Mouse (Mus musculus) right cerebral cortex, postnatal 10 days (tissue): ENCODE measurements around the gene Fgf12.

Experiments
- DNase-seq, 2 experiments: peaks; one replicate each; pipeline ENCODE4 v3.0.0; 2021; ENCODE audit warnings: low spot score in 2 of 2

The Fgf12 gene

DNA sequence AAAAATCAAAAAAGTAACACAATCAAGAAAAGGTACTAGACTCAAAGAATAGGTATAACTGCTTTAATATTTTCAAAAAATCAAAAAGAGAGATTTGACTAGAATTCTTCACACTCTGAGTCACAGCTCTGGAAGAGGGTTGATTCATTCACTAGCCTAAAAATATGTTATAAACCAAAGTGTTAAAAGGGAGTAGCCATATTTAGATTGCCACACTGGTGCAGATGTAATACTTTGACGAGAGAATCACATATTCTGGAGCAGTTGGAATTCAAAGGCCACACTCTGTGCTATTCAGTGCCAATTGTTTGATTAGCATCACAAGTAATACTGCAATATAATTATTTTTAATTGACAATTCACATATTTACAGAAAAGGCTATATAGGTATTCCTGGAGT lies 416.2 kb downstream of the Fgf12 start:
- DNase-seq: no peak

DNA sequence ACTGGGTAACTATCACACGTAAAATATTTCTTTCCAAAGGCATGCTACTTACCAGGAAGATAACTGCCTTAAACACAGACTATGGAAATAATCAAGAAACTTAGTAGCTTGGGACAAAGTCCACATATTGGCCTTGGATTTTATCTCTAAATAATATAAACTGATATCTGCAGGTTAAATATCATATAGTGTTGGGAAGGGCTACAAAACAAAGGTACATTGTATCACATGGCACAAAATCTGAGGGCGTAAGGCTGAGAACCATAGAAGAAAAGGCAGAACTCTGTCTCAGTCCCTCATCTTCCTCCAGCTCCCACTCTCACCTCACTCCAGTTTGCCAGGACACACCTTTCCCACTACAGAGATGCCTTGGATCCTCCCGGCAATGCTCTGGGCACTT lies 417.8 kb downstream of the Fgf12 start:
- DNase-seq: no peak

DNA sequence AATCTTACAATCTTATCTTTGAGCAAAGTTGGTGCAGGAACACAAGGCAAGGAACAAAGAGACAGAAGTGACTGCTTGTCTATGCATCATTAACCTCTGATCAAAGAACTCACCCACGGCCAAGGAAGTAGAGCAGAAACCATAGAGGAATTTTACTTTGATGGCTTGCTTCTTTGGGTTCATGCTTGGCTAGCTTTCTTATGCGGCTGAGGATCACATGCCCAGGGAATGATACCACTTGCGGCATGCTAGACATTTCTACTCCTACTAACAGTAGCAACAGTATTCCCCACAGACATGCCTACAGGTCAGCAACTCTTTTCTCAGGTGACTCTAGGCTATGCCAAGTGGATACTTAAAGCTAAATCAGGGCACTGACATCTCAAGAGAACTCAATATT lies 429.3 kb downstream of the Fgf12 start:
- no peak for DNase-seq

DNA sequence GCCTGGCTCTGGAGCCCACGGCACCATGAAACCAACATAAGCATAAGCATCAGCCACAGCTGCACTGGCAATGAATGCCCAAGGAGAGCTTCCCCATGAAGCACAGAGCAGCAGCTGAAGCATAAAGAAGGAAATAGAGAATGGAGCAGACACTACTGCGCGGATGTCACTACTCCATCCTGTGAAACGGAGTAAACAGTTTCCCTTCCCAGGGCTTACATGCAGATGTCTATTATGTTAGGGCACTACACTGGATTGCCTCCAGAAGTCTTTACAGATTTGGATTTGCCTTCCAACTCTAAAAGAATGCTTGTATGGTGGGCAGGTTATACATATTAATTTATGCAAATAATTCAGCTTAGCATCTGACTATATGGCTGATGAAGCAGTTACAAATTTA lies 441.2 kb downstream of the Fgf12 start:
- DNase-seq: peak in 1 of 2 experiments; percentile 24

DNA sequence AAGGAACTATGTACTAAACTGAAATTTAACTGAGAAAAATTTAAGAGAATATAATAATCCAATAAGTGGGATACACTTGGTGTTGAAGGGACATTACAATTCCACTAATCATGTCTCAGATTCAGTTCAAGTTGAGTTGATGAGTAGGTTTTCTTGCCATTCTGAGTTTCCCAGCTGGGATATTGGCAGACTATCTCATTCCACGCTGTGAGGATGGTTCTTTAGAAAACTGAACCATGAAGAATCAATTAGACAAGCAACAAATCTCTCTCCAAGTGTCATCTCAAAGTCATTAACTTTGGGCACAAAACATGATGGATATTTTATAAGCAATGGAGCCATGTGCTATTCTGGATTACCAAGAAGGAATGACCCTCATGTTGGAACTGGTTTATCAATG lies 449.0 kb downstream of the Fgf12 start:
- no peak for DNase-seq

DNA sequence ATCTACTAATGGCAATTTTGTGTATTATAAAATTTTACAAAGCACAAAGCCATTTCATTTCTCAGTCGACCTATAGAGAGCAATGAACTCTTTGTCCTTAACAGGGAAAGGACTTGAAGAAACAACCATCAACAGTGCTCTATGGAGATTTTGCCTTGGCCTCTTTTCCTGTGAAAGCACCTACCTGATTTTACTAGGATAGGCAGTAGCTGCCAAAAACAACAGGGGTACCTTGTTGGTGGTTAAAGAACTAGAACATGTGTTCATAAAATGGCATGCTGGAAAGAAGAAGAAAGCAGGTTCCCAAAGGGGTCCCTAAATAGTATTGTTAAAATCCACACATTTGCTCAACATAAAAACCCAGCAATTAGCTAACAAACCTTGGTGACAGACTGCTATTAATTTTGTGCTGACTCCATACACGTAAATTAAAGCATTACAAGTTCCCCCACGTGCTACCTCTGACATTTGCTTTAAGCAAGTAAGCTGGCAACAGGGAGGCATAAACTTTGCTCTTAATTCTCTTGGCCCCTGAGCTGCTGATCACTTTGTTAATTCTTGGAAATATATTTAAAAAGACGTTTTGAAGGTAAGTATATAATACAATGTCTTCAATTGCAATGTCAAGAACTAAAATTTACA lies 463.1 kb downstream of the Fgf12 start:
- DNase-seq: no peak

DNA sequence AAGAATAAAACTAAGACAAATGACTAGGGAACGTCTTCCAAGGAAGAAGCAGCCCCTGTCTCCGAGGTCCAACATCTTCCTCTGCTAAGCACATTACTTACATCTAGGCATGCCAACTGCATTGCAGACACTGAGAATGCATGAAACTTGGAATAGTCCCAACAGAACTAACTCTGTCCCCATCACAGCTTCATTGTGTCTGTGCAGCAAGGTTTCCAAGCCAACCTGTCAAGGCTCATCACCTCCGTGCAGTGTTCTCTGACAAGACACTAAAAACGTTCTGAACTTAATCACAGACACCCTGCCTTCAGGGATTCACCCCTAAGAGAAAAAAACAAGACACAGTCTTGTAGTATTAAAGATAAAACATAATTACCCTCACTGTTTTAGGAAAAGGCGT lies 495.0 kb downstream of the Fgf12 start:
- DNase-seq: no peak

DNA sequence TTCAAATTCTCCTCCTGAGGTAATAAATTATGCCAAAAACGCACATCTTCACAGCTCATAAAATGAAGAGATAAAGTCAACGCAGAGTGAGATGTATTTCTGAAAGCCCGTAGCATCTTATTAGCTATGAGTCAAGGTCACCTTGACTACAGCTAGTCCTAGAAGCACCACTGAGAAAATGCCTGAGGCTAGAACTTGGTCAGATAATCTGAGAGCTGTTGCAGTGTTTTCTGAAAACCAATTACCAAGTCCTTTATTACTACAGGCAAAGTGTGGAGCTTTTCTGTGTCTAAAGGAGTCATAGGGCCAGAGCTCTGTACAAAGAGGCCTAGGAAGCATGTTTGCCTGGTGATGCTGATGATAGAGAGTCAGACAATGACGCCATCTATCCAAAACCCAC lies 498.6 kb downstream of the Fgf12 start:
- no peak for DNase-seq

DNA sequence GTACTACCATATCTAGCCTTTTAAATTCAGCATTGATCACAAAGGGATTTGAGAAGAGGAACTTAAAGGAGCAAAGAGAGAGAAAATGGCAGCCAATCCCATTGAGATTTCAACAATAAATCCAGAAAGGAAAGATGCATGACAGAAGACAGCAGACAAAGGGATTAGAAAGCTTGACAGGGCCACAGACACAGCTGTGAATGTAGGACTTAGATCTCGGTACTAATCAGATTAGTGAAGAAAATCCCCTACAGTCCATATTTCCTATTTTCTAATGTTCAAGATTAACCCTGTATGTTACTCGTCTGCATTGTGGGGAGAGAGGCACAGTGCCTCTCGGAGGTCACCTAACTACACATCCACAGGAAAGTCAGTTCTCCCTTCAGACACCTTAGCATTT lies 500.9 kb downstream of the Fgf12 start:
- no peak for DNase-seq

DNA sequence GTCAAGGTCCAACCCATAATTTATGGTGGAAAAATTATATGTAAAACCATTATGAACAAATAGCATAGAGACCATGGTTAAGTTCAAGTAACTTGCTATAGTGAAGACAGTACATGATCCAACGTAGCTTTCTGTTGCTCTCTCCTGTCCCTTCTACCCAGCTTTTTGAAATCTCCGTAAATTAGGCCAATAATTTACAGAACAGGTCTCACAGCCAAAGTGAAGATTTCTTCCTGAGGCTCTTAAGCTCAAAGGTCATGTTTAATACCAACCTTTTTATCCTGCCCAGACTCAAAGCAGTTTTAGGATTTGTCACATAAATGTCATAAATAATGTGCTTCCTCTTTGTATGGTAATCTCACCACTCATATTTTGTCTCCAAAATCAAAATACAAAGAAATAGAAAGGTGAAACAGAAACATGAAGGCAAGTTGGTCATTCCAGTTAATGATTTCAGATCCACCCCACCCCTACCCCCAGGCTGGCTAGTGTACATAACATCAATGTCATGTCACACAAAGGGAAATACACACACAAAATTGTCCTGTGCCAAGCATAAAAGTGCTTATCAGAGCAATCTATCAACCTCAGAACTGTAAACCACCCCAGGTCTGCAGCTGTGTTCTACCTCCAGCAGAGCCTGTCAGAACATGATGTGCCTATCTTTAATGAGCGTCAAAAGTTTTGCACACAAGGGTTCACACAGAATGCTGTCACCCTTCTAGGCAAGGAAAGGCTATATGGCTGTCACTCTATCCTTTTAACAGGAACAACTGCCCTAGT lies 509.8 kb downstream of the Fgf12 start:
- no peak for DNase-seq

DNA sequence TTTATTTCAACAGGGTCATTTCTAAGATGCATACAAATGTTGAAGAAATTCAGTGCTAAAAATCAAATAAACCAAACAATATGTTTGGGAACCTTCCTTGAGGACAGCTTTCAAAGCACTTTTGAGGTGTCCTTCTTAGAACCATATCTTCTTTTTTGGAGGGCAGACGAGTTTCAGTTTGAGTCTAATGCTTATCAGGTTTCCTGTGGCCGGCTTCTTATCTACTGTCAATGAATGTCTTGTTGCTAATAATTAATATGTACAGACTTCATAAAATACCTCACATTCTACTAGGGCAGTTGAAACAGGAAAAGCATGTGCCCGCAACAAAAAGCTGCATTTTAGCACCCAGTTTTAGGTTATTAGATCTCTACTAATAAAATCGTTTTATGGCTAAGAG lies 513.5 kb downstream of the Fgf12 start:
- DNase-seq: no peak

DNA sequence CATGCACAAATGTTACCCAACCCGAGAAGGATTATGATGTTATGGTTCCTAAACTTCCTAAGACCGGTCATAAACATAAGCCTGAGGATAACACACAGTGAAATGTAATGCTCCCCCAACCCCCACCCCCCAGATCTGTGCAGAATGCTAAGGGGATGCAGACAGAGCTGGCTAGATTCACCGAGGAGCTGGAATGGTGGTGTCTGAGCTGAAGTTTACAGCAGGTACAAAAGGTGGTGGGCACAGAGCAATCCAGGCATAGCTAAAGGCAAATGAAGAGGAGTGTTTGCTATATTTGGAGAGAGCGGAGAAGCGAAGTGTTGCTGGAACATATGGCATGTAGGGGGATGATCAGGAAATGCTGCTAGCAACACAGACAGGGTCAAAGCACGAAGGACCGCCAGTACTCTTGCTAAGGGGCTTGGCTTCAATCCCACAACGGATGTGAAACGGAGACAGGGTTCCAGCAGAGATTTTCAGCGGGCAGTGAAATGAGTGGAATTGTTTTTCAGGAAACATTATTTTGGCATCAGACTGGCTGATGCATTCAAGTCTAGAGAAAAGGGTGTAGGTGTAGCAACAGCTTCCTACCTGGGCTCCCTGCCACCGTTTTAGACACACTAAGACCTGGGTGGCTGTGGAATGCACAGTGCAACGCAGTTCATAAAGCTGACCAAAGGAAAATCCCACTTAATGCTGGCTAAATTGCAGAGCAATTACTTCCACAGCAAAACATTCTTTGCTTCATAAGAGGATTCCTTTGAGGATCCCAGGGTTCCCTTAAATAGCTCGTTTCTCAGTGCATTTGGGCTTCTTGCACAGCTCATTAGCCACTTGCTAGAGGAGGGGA lies 514.6 kb downstream of the Fgf12 start:
- peak; percentile 56 to 61 for DNase-seq

DNA sequence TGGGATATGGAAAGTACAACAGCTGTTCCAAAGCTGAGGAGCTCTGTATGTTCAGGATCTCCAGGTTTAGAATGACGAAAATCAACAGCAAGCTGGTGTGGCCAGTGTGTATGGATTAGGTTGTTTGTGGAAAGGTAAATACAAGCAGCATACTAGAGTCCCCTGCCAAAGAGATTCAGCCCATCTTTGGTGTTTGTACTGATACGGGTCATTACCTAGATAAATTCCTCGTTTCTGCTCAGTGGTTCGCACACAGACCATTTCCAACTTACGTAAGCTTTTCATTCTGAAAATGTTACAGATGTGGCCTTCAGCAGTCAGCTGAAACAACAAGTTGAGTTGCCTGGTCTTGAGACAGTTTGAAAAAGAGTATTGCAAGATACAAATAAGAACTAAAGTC lies 536.9 kb downstream of the Fgf12 start:
- no peak for DNase-seq

DNA sequence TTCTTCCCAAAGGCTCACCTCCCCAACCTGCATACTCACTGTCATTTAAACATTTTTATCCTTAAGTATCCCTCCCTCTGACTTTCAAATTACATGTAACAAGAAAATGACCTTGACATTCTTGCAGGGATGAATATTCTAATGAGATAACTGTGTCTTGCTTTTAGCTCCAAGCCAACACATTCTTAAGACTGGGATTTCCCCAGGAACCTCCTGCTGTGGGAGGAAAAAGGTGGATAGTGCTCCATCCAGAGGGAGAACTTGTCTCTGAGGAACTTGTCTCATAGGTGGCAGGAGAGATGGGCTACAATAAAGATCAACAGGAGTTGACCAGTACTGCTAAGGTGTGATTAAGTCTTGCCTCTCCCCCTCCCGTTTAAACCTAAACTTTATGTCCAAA lies 540.5 kb downstream of the Fgf12 start:
- DNase-seq: no peak

DNA sequence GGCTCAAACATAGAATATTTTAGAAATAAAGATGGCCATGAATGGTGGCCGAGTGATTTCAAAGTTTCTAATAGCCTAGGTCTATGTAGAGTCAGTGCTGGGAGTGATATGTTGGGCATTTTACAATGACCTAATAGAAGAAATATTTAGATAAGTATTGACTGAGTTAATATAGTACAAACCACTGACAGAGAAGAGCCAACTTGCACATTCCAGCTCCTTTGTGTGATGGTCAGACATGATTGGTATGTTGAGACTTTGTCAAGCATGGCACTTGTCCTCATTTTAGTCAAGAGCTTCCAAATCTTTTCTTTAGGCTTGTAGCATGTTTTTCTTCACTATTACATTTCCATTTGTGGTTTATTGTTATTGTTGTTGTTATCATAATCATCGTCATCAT lies 596.4 kb downstream of the Fgf12 start:
- DNase-seq: no peak

DNA sequence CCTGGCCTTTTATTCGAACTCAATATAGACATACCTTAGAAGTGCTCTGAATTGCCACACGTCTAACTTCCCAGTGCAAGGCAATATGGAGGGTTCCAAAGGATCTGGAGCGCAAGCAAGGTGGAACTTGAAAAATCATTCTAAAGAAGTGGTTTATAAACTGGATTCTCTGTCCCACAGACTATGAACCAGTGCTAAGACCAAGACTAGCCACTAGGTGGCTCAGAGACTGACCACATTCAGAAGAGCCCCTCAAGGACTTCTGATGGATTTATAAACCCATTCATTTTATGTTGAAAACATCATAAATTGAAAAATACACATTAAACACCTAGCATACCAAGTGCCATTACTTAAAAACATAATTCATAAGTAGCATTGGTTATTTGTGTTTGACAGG lies 611.9 kb downstream of the Fgf12 start:
- DNase-seq: no peak

DNA sequence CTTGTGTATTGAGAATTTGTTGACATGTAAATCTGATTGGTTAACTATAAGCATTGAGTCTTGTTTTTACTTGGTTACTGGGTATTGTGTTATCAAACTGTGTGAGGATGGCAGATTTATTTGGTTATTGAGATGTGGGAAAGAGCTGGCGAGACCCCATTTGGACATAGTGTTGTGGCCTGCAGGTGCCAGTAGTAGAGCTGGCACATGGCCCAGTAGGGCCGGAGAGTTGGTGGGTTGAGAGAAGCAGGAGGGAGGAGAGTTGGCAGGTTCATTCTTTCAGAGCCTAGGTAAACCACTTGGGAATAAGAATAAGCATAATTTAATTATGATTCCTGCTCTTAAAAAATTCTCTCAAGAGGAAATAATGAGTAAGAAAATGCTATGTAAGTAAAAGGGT lies 625.9 kb downstream of the Fgf12 start:
- DNase-seq: no peak
